Mouse (Mus musculus) left cerebral cortex, adult 2 months (tissue): Measurements from ENCODE around the gene Tomm70a. TPM values are rescaled to one million over a fixed set of nuclear protein-coding genes. Genes with fewer than 3 reads are reported as not detected.

Experiments used
- DNase-seq, 2 experiments: peaks; one replicate each; pipeline ENCODE4 v3.0.0; 2021 to 2022; ENCODE audit warnings: low spot score in 2 of 2, mixed read lengths in 1 of 2; ENCODE audit errors: extremely low spot score in 1 of 2
- H3K27ac ChIP-seq: fragments of 200-600 bp; 2 replicates; pipeline ENCODE4 v1.8.1; 2022
- H3K4me3 ChIP-seq: fragments of 200-600 bp; 2 replicates; pipeline ENCODE4 v1.8.1; 2022
- CTCF ChIP-seq: fragments of 200-600 bp; IDR thresholded peaks from 2 replicates; pipeline ENCODE4 v1.8.1; 2022; ENCODE audit warnings: antibody characterized with exemption, mild to moderate bottlenecking, moderate library complexity
- intact Hi-C: fragments of 180-260 bp; cut with DNase I; formaldehyde crosslinking; loops from one replicate; pipeline ENCODE4 v1.15.1; 2025
- total RNA-seq, 2 experiments: library from RNA; stranded (reverse); gene quantifications; 2 replicates each; pipeline ENCODE4 v1.2.3; 2021

Gene Tomm70a
- total RNA-seq, 2 experiments from 2014 or later = 96.3 to 96.9 TPM

DNA sequence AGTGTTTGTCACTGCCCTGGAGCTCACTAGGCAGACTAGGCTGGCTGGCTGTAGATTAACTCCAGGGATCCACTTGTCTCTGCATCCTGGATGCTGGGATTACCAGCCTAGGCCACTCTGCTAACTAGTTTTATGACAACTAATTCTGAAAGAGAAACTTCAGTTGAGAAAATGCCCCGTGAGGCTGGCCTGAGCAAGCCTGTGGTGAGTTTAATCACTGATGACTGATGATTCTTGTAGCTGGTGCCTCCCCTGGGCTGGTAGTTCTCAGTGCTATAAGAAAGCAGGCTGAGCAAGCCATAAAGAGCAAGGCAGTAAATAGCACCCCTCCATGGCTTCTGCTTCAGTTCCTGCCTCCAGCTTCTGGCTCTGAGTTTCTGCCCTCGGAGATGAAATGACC lies 54.2 kb downstream of the Tomm70a start:
- intact Hi-C loops = no loop called here
- H3K4me3 ChIP-seq = no peak overlapping the region
- no peak for DNase-seq
- TF ChIP-seq CTCF = no peak
- H3K27ac ChIP-seq = peak overlapping the region; percentile 18; the same call in 1 of the 2 replicates

DNA sequence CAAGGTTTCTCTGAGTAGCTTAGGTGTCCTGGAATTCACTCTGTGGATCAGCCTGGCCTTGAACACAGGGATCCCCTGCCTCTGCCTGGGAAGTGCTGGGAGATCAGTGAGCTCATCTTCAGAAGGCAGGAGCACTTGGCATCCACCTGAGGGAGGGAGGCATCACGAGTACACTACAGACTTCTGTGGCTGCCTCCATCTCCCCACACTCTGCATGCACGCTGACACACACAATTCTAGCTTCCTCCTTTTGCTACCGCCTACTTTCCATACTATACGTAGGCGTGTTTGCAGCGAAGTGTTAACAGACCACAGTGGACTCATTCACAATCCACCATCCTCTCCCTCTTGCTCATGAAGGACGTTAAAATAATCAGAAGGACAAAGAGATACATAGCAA lies 54.8 kb downstream of the Tomm70a start:
- no peak overlapping the region for H3K27ac ChIP-seq
- no peak overlapping the region for H3K4me3 ChIP-seq
- intact Hi-C loops = no loop called here
- TF ChIP-seq CTCF = no peak
- DNase-seq = peak; percentile 41 to 57

- TF ChIP-seq CTCF = peak; percentile 84
- intact Hi-C loops = loop anchor here (1.0 kb wide), 2 partner anchors 61 to 406 kb away; no protein-coding TSS in a partner anchor
- DNase-seq = no peak
- Histone ChIP-seq H3K4me3 (no peak overlapping the region), H3K27ac (no peak overlapping the region)
These were observed 55.8 kb downstream of the Tomm70a start for GRCm38 (mm10) chr16:57177254-57177653.

DNA sequence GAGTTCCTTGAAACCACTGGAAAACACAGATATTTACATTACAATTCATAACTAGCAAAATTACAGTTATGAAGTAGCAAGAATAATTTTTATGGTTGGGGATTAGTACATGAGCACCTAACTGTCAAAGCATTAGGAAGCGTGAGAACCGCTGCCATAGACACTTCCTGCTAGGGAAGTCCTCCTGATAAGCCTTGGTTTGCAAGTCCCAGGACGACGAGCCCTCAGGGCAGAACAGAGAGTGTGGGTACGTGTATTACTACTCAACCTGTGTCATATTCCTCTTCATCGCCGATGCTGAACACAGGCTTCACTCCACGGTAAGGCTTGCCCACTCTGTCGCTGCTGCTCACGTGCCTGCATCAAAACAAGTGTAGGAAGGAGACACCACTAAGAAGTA lies 56.2 kb downstream of the Tomm70a start:
- H3K4me3 ChIP-seq = no peak overlapping the region
- no peak for DNase-seq
- intact Hi-C loops = loop anchor here (1.0 kb wide), 2 partner anchors 61 to 406 kb away; no protein-coding TSS in a partner anchor
- no peak for TF ChIP-seq CTCF
- H3K27ac ChIP-seq = no peak overlapping the region

DNA sequence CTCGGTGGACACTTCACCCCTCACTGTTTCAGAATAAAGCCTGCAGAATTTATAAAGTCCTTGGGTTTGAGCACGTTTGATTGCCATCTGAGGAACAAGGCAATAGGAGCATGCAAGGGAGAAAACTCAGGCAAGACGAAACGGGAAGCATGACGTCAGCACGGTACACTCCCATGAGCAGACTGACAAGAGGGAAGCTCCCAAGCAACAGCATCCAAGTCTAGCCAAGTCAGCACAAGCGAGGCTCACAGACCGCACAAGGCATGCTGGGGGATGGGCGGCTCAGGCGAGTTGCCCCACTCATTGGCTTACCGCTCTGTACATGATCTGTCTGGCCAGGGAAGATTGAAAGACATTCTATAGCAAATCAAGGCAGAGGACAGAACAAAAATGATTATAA lies 59.7 kb downstream of the Tomm70a start:
- DNase-seq = peak in 1 of 2 experiments; percentile 39
- TF ChIP-seq CTCF = no peak
- intact Hi-C loops = no loop called here
- Histone ChIP-seq H3K4me3 (no peak overlapping the region), H3K27ac (no peak overlapping the region)

DNA sequence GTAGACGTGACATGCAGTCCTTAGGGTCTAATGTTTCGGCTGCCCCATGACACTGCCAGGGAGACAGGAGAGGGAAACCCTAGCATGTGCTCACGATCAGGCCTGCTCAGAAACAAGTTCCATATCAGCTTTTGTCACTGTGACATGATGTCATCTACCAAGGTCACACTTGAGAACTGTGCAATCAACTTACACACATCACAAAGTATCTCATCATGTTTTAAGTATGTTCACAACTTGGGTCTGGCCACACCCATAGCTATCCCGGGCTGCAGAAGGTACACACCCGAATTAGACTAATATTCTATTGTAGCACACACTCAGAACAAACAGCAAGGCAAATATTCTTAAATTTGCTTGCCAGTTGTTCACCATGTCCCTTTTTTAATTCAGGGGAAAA lies 60.5 kb downstream of the Tomm70a start:
- DNase-seq = no peak
- no peak overlapping the region for H3K4me3 ChIP-seq
- intact Hi-C loops = no loop called here
- TF ChIP-seq CTCF = no peak
- no peak overlapping the region for H3K27ac ChIP-seq

DNA sequence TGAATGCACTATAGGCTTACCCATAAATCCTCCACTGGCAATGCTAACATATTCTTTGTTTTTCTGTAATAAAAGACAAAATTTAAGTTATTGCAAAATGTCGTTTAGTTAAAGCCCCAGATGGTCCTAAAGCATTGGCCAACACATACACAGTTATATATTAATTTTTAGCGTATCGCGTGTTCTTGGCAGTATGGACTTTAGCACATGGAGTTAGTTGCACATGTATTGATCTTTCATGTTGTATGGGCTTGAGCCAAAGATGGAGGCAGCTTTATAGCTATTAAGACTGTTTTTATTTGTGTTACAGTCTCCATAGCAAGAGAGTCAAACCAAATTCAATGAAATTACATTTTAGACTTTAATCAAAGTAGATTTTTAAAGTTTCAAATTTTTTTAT lies 65.1 kb downstream of the Tomm70a start:
- H3K27ac ChIP-seq = no peak overlapping the region
- TF ChIP-seq CTCF = no peak
- no peak for DNase-seq
- H3K4me3 ChIP-seq = no peak overlapping the region
- intact Hi-C loops = loop anchor here (5.0 kb wide), 1 partner anchor 36 kb away; no protein-coding TSS in a partner anchor

DNA sequence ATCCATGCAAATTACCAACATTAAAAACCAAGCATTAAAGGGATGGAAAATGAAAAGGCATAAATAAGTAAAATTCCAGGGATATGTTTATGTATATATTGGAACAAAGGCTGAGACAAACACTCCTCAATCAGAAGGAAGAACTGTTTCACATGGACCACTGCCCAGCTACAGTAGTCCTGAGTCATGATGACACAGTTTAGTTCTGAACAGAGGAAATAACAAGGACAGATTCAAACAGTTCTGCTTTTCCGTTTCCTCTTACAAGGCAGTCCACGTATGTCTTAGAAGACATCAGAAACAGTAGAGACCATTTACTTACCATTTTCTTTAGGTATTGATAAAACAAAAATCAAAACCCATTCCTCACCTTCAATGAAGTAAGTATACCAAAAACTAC lies 68.0 kb downstream of the Tomm70a start:
- TF ChIP-seq CTCF = no peak
- H3K27ac ChIP-seq = peak overlapping the region; percentile 48; the same call in 1 of the 2 replicates
- H3K4me3 ChIP-seq = no peak overlapping the region
- intact Hi-C loops = loop anchor here (5.0 kb wide), 1 partner anchor 33 kb away; no protein-coding TSS in a partner anchor
- no peak for DNase-seq

DNA sequence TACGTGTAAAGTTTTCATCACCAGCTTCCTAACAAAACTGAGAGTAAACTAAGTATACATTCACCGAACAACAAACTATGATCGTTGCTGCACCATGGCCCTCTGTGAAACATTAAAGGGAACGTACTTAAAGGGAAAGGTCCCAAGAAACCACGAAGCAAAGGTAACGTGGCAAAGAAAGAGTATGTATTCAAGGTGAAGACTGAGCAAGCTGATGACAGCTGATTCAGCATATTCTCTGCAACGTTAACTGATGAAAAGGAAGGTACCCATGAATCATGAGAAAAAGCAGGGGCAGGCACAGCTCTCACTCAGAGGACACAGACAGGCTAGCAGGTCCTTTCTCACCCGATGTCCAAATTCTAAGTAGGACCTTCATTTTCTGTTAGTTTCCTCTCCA lies 68.9 kb downstream of the Tomm70a start:
- Histone ChIP-seq H3K4me3 (no peak overlapping the region), H3K27ac (no peak overlapping the region)
- TF ChIP-seq CTCF = no peak
- intact Hi-C loops = no loop called here
- no peak for DNase-seq

DNA sequence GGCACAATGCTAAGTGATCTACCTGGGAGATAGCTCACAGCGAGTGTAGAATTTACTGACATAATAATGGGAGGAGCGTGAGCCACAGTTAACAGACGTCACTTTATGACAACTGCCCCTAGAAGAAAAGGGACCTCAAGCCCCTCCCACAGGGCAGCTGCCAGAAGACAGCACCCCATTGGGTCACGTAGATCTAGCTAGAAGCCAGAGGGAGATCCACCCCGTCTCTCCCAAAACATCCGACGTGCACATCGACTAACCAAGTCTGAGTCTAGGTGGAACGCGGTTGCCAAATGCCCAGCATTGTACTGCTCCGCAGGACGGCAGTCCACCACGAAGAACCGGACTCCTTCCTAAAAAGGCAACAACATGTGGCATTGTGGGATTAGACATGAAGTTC lies 69.7 kb downstream of the Tomm70a start:
- no peak for TF ChIP-seq CTCF
- no peak for DNase-seq
- Histone ChIP-seq H3K4me3 (no peak overlapping the region), H3K27ac (no peak overlapping the region)
- intact Hi-C loops = no loop called here

- TF ChIP-seq CTCF = no peak
- no peak for DNase-seq
- no peak overlapping the region for H3K4me3 ChIP-seq
- H3K27ac ChIP-seq = no peak overlapping the region
- intact Hi-C loops = no loop called here
These were observed 75.1 kb downstream of the Tomm70a start for GRCm38 (mm10) chr16:57196590-57196989.

GRCm38 (mm10) chr16:57197281-57197680 lies 75.8 kb downstream of the Tomm70a start:
- intact Hi-C loops = no loop called here
- no peak for DNase-seq
- Histone ChIP-seq H3K4me3 (no peak overlapping the region), H3K27ac (no peak overlapping the region)
- no peak for TF ChIP-seq CTCF

Other genes starting within 250 kb of the Tomm70a start
- 1 to 10 TPM; 1.3 to 1.4 TPM for gene Tmem45a, start 235.5 kb upstream of the Tomm70a start, total RNA-seq
- gene Lnp1, start 193.6 kb upstream of the Tomm70a start, total RNA-seq = 1 to 10 TPM; 2.6 to 3.4 TPM
- not detected for gene Tmem45a2, start 50.3 kb upstream of the Tomm70a start, total RNA-seq
- 10 to 100 TPM; 13.6 to 14.5 TPM for gene Nit2, start 45.6 kb downstream of the Tomm70a start, total RNA-seq
- 10 to 100 TPM; 45.0 to 46.1 TPM for gene Tbc1d23, start 109.8 kb downstream of the Tomm70a start, total RNA-seq
- under 1 TPM; 0.29 to 0.42 TPM for gene Tmem30c, start 171.2 kb downstream of the Tomm70a start, total RNA-seq
- 1 to 10 TPM; 3.0 to 3.7 TPM for gene Filip1l, start 231.4 kb downstream of the Tomm70a start, total RNA-seq